Mouse (Mus musculus): ENCODE data around the gene Zmiz2.
"Not testable (repeated sequence)": the region's sequence is repeated elsewhere in the genome, so short reads cannot be mapped to it uniquely, and the experiment has no call there.

The Zmiz2 gene

DNA sequence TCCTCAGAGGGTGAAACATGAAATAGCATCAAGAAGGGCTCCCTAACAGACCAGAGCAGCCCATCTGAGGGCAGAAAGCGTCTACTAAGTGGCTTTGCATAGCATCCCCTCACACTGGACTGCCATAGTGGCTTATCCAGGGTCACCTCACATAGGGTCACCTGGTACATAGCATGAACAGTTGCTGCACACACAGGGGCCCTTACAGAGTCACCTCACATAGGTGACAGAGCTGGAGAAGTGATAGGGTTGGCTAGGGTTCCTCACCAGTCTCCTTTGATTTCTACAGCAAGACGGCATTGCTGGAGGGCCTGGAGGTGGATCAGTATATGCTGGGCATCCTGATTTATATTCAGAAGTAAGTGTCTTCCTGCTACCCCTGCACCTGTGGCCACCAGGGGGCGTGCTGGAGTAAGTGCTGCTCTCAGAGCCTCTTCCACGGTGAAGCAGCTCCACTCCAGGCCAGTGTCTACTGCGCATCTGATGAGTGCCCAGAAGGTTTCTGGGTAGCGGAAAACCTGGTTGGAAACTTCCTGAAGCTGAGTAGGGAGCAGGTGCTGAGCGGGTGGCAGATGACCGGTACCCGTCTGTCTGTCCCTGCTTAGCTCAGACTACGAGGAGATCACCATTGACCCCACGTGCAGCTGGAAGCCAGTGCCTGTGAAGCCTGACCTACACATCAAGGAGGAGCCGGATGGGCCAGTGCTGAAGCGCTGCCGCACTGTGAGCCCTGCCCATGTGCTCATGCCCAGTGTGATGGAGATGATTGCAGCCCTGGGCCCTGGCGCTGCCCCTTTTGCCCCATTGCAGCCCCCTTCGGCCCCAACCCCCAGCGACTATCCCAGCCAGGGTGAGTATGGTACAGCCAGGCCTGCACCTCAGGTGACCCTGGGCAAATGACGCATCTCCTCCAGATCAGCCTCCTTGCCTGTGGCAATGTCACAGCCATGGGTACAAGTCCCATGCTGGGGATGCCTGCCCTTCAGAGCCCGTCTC lies 13.9 kb downstream of the Zmiz2 start:
- peak; percentile 43 for DNase-seq

DNA sequence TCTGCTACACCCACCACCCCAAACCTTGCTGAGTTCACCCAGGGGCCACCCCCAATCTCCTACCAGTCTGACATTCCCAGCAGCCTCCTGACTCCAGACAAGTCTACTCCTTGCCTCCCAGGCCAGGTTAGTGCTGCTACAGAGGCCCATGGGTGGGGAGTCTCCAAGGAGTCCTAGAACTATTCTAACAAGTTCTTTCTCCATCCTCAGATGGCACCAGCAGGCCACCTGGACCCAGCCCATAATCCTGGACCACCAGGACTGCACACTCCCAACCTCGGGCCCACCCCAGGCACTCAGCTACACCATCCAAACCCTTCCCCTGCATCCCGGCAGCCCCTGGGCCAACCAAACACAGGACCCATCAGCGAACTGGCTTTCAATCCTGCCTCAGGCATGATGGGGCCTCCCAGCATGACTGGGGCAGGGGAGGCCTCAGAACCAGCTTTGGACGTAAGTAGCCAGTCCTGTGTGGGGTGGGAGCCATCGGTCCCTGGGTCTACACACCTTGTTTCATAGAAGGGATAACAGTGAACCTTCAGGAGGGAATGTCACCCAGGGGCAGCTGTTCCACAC lies 15.0 kb downstream of the Zmiz2 start:
- peak; percentile 39 for DNase-seq

DNA sequence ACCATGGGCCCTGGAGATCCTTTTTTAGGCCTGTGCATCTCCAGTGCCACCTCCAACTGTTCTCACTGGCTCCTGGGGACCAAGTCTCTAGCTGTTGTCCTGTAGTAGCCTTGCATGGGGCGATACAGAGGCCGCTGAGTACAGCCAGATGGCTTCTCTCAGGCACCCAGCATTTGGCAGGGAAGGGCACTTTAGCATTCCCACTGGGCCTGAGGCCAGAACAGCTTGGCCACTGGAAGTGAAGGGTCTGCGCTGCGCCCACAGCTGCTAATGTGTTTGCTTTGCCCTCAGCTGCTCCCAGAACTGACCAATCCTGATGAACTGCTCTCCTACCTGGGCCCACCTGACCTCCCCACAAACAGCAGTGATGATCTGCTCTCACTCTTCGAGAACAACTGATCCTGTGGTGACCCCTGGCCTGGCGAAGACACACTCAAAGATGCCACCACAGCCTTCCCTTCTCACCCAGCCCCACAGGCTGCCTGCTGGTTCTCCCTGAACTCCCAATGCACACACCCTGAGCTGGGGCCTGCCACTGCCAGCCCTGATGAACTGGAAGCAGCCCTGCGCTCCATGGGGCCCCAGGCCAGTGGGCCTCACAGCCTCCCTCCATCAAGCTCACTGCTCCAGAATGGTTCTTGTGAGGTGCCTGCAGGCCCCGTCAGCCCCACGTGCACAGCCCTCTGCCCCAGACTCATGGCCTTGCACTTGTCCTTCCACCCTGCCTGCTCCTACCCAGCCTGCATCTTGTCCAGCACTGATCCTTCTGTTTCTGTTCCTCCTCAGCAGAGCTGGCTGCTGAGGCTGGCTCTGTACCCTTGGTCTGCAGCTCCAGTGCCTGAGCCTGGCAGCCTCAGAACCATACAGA lies 16.1 kb downstream of the Zmiz2 start:
- peak; percentile 66 for DNase-seq

DNA sequence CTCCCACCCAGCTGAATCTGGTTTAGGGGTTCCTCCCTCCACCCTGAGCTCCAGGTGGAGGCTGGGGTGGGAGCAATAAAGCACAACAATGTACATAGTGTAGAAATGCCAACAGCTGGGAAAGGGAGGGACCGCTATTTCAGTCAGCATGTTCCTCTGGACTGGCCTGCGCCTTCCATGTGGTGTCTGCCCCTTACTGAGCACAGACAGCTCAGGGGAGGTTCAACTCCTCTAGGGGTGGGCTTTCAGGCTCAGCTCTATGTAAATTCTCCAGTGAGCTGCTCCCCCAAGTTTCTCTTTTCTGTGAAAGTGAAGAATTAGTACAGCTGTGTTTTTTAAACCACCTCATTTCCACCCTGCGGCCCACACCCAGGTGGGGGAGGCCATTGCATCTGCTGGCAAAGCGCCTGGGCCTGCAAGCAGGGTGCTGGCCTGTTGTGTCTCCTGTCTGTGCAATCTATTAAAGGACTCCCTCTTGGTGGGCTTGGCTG lies 16.8 kb downstream of the Zmiz2 start:
- peak; percentile 68 for DNase-seq

DNA sequence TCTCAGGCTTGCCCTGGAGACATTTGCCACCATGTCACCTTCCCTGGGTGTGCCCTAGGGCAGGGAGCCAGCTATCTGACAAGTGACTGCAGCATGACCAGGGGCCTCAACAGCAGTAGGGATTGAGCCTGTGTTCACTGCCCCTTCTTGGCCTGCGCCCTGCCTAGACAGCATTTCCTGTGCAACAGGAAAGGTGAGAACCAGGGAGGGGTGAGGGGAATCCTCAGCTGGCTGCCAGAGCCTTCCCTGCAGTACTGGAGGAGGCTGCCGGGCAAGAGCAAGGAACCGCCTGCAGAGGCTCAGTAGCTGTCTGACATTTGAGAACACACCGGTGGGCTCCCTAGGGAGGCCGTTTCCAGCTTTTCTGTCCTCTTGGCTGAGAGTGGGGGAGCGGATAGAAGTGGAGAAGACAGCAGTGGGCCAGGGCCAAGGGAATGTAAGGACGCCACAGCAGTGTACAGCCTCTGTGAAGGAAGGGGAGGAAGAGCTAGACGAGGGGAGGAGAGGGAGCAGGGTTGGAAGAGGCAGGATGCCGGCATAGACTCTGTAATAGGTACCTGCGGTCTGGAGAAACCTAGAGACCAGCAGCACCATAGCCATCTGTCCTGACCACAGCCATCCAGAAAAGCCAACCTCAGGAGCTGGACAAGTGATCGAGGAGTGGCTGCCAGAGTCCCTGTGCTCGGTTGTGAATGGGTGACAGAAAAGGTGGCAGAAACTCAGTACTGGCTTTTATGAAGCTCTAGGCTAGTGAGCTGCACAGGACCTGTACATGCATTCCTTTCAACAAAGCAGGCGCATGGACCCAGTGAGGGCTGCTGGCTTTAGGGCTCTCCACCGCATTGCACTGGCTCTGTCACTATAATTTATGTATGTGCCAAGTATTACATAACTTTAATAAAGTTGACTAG lies 17.6 kb downstream of the Zmiz2 start:
- peak; percentile 82 for DNase-seq

DNA sequence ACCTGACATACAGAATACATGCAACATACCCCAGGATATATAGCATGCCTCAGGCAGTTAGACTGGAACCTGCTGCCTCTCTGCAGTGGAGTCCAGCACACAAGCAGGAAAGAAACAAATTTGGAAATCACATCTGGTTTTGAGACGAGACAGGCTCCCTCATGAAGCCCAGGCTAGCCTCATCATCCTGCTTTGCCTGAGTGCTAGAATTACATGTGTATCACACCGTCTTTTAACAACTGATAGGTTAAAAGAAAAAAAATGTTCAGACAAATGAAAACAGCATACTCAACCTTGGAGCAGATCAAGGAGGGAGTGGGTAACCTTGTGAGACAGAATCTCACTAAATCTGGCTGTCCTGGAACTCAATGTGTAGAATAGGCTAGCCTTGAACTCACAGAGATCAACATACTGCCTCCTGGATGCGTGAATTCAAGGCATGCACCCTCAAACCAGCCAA lies 18.3 kb downstream of the Zmiz2 start:
- no peak for DNase-seq

DNA sequence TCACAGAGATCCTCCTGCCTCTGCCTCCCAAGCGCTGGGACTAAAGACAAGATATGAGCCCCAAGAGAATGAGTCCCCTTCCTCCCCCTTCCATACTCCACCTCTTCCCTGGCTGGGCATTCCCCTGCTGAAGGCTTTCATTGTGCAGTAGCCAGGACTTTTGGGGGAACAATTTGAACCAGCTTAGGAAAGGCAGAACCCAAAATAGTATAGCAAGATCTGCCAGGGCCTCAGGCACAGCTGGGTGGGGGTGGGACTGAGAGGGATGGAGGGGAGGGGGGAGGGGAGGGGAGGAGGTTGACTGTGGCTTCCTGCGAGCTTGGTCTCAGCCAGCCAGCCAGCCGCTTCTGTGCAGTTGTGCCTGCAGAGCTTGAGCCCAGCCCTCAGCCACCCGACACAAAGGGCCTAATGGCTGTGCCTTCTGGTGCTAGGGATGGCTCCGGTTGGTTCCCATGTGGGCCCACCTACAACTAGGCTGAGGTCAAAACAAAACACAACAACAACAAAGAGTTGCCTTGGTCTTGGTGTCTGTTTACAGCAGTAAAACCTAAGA lies 21.3 kb downstream of the Zmiz2 start:
- no peak for DNase-seq

DNA sequence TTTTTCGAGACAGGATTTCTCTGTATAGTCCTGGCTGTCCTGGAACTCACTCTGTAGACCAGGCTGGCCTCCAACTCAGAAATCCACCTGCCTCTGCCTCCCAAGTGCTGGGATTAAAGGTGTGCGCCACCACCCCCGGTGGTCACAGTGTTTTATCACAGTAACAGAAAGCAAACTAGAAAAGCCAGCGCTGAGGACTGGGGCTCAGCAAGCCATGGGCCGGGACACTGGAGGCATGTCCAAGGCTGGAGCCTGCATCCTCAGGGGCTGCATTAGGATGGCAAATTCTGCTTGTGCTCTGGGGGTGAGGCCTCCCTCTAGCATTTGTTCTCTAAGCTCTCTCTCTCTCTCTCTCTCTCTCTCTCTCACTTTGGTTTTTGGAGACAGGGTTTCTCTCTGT lies 21.9 kb downstream of the Zmiz2 start:
- DNase-seq: not testable (repeated sequence)

GRCm38 (mm10) chr11:6411684-6412083 lies 22.8 kb downstream of the Zmiz2 start:
- peak; percentile 80 for DNase-seq

GRCm38 (mm10) chr11:6413264-6413663 lies 24.4 kb downstream of the Zmiz2 start:
- DNase-seq: no peak

DNA sequence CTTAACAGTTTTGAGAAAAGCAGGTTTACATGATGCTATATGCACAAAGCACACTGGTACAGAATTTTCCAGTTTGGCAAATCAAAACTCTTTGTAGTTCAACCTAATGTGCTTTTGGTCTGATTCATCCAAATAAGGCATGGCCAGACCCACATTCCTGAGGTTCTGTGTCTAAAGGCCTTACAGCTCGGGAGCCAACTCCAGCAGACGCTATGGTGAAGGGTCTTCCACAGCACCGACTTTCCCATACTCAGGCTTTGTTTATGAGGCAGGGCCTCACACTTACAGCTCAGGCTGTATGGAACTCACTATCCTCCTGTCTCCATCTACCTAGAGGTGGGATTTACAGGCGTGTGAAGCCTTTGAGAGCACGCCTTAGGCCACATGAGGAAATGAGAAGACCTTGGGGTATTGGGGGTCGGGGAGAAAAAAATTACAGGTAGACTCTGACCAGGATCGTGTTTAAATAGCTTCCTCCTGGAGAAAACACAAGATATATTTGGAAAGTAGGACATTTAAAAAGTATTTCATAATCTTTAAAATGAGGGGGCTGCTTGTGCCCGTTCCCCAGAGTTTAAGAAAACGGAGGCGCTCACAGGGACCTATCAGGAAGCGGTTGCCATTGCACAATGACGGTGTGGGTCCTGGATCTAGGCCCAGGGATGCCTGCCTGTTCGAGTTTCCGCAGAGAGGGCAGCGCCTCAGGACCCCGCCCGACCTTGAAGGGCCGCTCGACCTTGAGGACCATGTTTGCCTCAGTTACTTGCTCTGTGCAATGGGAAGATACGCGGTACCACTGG lies 26.1 kb downstream of the Zmiz2 start, which contains the start of gene Ppia:
TSS of gene Ppia (plus strand) at position 693 of the 800 bp plus-strand sequence.
- peak; percentile 53 for DNase-seq

DNA sequence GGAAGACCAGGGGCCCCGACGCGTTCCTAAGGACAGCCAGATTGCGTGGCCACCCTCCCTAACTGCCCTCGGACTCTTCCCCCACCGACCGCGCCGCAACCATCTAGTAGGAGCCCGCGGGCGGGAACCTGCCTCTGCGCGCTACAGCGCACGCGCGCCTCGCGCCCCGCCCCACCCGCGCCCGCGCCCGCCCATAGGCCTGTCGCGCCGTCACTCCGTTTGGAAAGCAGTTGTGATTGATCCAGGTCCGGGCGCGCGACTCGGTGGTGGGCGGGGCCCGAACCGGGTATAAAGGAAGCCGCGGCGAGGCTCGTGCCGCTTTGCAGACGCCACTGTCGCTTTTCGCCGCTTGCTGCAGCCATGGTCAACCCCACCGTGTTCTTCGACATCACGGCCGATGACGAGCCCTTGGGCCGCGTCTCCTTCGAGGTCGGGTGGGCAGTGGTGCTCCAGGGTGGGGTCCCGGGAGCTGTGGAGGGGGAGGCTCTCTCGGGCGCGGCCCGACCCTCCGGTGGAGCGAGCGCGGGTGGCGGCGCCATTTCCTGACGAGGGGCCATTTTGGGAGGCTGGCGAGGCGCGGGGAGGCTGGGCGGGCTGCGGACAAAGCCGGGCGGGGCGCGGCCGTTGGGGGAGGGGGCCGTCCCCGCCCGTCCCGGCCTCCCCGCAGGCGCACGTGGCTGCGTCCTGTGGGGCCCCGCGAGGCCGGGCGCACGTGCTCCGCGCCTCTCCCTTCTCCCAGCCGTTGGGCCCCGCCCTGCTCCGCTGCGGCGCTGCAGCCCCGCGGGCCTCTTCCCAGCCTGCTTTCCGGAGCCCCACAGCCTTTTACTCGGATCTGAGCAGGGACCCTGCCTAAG lies 26.9 kb downstream of the Zmiz2 start:
- peak; percentile 98 for DNase-seq

DNA sequence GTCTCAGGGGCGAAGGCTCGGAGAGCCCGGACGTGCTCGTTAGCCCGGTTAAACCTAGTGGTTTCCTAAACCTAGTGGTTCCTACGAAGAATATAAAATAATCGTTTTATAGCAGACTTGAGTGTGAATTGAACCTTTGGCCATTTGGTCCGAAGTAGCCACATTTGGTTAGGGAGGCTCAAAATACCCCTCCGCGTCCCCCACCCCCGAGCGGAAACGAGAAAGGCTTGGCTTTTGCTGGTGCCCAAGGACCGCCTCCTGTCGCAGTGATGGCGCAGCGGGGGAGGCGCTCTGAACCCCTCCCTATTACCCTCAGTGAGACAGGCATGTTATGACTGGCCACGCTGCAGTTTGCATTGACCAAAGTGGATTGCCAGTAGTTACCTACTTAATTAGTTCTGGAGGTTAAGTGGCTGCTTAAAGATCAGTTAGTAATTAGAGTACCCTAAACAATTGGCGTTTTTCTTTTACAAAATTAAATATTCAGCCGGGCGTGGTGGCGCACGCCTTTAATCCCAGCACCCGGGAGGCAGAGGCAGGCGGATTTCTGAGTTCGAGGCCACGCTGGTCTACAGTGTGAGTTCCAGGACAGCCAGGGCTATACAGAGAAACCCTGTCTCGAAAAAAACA lies 27.6 kb downstream of the Zmiz2 start:
- peak; percentile 87 for DNase-seq

- peak; percentile 27 for DNase-seq
Observed at GRCm38 (mm10) chr11:6417069-6417468, 28.2 kb downstream of the Zmiz2 start.

GRCm38 (mm10) chr11:6417490-6417889 lies 28.6 kb downstream of the Zmiz2 start:
- no peak for DNase-seq

- no peak for DNase-seq
Observed at GRCm38 (mm10) chr11:6418751-6419150, 29.9 kb downstream of the Zmiz2 start.

GRCm38 (mm10) chr11:6419156-6419555 lies 30.3 kb downstream of the Zmiz2 start:
- DNase-seq: not testable (repeated sequence)

DNA sequence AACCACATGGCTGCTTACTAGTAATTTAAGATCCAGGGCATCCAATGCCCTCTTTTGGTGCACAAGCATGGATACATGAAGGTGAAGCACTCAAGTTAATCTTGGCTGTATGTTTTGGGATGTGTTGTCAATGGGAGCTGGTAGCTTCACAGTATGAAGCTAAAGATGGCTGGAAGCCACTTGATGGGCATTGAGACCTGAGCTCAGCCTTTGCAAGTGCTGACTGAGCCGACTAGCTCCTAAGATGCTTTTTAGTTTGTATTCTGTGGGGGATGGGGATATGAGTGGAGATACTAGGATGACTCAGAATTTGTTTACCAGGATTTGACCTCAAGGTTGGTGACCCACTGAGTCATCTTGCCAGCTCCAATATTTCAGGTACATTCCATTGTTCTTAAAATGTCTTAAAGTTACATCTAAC lies 31.4 kb downstream of the Zmiz2 start:
- DNase-seq: no peak
